Mouse (Mus musculus) cerebellum, adult 11-12 months (tissue): ENCODE results near the gene Fgfr2.

Source experiments
- DNase-seq: peaks from one replicate; pipeline ENCODE4 v3.0.0; 2022

The Fgfr2 gene

DNA sequence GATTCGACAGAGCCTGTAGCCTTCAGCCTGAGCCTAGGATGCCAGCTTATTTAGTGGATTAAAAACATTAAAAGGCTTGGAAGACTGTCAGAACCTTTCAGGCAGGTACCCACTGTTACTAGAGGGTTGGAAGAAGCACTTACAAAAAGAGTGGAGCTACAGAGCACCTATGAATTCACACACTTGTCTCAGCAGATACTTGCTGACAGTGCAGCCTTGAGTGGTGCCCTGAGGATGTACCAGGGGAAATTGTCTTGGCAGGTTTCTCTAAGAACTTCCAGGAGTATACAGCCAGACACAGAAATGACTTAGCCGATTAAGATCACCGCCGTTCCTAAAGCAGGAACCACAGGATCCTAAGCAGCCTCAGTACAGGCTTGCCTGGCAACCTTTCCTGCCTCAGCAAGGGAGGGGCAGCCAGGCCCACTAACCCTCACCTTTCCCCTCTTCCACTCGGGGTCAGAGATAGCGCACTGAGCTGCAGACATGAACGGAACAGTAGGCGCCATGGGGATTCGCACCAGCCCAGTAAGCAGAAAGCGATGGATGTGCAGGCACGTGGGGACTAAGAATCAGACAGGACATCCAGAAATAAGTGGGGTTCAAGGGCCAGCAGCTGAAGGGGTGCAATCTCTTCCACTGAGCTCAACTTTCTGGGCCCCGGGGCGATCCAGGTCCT lies 39.1 kb downstream of the Fgfr2 start:
- DNase-seq = no peak

DNA sequence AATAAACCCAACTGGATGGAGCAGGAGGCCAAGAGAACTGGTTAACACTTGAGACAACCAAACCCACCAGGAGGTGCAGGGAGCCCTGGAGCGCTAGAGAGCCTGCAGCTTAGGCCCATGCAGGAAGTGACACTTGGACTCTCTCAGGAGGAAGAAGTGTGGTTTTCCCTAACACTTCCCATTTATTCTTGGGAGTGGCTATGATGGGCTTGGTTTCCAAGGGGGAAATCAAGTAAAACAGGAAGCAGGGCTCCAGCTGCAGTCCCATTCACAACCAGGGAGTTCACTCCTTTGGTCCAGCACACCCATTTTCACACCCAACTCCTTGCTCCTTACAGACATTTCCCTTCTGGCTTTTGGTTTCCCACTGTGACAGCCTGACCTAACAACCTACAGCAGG lies 44.2 kb downstream of the Fgfr2 start:
- DNase-seq = no peak

DNA sequence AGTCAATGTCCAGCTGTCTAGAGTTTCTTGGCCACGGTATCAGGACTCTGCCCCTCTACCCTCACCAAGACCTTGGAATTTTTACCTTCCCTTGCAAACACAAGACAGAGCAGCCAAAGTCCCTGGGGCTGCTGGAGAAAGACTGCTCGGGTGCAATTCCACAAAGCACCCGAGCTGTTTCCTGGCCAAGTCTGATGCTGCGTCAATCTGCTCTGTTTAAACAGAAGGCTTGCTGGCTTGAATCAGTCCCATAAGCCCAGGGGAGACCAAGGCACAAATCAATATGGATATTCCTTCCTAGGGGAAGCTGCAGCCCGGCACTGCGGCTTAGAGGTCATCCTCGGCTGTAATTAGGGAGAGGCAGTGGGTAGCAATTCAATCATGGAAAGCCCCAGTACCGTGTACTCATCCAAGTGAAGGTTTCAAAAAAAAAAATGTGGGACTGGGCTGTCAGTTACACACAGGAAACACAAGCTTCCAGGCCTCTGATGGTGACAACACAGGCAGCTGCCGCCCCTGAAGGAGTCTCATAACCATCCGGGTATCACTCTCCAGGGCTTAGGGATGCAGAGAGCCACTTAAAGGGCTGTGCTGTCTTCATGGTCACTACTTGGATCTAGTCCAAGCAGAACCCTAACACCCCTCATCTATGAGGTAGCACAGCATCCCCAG lies 48.6 kb downstream of the Fgfr2 start:
- no peak for DNase-seq

DNA sequence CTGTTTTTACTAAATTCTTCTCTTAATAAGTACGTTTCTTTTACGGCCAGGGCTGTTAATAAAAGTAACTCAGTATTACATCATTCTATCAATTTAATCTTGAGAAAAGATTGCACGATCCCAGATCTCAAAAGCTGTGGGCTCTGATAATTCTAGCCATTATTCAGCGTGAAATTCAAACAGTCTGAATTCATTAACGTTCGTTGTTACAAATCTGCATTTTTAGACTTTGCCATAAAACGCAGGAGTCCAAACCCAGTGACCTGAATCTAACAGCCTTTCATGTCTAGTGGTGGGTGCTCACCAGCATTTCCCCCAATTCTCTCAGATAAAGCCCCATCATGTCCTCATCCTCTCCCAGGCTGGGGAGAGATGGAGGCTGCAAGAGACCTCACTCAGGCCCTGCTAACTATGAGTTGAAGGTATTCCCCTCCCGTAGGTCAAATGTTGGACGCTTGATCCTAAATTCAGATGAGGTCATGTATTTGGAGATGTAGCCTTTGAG lies 50.0 kb downstream of the Fgfr2 start:
- DNase-seq = no peak

DNA sequence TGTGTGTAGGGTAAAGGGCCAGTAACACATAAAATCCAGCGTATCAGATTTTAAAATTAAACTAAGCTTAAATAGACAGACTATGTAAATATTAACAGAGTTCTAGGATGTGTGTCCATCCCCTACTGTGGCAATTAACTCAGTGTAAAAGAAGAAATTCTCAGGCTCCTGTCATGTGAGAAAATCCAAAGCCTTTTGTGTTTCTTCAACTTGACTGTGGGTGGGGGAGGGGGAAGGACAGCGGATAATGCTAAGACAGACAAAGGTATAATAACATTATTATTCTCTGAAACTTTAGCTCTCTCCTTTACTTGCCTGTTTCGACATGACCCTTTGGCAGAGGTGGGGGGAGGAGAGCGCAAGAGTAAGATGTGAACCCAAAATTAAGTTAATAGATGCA lies 50.6 kb downstream of the Fgfr2 start:
- no peak for DNase-seq

DNA sequence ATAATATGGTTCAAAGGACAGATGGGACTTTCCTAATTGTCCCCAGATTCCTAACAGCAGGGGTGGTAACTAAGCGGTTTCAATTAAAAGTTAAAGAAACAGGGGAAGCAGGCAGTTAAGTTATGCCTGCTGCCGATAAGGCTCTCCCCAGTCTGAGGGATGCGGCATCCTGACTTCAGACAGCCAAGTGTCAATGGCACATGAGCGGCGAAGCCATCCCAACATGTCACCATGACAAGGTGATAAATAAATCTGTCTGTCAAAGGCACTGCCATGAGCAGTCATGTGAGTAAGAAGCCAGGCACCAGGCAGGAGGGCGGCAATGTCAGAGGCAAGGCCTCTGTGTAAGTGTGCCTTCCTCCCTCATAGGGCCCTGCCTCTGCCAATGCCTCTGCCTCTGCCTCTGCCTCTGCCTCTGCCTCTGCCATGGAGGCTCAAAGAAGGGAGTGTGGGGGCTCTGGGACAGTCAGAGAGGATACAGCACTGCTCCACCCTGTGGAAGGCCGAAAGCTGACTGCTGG lies 55.8 kb downstream of the Fgfr2 start:
- DNase-seq = no peak

DNA sequence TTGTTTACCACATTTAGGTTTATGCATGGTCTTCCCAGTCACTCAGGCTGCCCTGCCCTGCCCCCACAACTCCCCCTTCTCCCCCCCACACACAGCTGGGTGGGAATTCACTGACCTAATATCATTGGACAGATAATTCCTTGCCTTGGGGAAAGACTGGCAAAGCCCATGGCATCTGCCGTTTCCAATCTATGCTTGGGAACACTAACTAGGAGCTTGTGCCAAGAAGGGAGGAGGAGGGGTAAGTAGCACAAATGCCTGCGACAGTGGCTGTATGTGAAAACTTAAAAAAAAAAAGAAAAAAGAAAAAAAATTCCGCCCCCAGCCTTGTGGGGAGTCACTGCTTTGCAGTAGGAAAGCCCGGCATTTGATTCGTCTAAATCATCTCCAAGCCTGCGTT lies 56.4 kb downstream of the Fgfr2 start:
- peak; percentile 72 for DNase-seq

DNA sequence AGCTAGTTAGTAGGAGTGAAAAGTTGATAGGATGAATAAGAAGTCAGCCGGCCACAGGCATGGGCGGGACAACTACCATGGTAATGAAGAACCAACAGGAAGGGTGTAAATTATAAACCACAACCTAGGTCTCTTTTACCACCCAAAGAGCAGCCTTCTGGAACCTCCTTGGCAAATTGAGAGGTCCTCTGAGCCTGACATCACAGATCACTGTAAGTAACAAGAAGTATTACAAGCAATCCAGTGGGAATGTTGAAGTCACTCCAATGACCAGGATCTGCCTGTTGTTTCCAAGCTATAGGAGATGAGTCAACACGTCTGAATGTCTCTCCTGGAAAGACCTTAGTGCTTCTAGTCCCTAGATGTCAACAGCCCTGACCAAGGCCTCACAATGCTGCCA lies 61.1 kb downstream of the Fgfr2 start:
- no peak for DNase-seq

DNA sequence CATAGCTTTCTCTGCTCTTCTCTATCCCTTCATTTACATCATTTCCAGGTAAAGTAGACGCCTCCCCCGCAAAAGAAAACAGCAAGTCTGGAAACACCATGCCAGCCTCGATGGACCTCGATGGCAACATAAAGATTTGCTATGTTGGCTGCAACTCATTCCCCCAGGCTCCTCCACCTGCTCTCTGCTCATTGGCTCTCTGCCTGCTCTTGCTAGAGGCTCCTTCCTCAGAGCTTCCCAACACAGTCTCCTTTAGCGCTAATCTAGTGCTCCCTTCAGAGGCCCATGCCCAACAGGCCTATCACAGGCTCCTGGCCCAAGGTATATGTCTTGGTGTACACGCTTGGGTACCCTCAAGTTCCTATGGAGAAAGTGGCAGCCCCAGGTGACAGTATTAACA lies 63.0 kb downstream of the Fgfr2 start:
- no peak for DNase-seq

DNA sequence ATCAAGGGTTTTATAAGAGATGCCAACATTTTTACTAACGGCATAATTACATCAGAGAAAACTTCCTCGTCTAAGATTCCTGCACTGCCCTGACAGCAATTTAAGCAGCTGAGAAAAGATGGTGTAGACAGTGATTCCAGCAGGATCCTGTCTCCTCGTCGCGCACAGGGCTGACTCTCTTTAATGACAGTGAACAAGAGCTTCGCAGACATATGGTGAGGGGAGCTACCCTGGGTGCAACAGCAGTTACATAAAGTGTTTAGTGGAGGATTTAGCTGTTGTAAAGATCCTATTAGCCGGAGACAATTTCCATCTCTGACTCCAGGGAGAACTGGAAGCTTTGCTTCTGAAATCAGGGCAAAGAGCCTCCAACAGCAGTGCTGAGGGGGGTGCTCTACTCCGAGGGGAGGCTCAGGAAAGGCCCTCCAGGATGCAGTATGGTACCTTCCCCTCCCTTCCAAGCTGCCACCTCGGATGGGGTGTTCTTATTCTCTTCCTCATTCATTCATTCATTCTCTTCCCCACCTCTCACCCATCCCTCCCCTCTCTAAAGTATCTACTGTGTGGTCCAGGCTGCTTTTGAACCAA lies 63.5 kb downstream of the Fgfr2 start:
- no peak for DNase-seq

DNA sequence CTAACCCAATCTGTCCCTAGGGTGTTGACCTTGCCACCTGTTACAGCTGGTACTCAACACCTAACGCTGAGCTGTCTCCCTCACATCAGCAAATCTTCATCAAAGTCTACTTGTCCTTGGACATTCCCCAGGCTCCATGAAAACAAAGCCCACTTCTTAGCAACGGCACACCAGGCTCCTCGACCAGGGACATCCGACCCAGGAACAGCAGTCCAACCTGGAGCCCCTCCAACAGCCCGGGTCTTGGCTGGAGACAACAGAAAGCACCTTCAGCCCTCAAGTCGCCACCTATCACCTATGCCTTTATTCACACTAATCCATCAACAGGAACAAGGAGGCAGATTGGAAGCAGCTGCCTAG lies 64.0 kb downstream of the Fgfr2 start:
- no peak for DNase-seq

DNA sequence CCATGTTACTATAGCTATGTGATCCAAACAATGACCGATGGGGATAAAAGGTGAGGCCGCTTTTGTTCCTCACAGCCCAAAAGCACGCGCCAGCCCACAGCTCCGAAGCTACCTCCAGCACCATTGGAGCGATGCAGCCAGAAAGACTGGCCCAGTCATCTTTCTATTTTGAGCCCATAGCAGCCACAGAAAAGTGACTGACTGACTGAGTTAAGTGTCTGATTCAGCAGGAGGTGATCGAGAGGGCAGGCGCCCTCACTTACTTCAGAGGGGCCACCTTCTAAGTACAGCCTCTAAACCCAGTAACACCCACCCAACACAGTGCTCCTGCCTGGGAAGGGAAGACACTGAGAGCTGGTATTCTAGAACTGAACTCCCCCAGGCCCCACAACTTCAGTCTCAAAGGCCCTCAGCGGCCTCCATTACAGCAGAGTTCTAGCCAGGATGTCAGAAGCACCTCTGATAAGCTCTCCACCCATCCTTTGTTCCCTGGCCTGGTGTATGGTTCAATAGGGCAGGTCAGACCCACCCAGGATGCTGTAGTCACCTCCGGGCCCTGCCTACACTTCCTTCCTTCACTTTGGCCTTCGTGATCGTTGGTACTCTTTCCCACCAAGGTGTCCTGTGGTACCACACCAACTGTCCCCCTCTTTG lies 64.5 kb downstream of the Fgfr2 start:
- DNase-seq = no peak

DNA sequence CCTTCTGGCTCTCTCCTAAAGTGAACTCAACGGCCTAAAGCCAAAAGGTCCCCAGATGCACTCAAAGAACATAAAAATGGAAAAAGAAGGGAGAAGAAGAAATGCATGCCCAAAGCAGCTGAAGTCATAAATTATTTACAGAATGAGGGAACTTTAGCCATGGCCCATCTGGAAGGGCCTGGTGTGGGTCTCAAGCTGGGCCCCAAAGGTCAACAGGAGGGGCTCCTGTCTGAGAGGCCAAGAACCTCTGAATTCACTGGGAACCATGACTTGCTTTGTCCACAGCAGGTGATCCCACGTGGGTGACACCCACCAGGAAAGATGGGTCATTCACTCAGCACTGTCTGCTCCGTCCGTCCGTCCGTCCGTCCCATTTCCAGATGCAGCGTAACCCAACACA lies 66.2 kb downstream of the Fgfr2 start:
- no peak for DNase-seq

DNA sequence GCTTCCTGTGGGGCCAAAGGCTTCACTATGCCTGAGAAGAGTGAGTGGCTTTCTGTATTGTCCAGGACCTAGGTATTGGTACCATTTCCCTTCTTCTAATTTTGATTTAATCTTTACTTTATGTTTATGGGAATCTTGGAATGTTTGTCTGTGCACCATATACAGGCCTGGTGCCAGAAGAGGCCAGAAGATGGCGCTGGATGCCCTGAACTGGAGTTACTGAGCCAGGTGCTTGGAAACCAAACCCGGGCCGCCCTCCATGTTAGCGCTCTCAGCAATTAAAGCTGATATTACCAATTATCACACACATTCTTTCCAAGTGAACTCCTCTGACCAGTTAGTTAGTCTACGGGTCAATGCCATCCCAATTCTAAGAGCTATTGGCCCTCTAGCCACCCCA lies 68.7 kb downstream of the Fgfr2 start:
- DNase-seq = no peak

DNA sequence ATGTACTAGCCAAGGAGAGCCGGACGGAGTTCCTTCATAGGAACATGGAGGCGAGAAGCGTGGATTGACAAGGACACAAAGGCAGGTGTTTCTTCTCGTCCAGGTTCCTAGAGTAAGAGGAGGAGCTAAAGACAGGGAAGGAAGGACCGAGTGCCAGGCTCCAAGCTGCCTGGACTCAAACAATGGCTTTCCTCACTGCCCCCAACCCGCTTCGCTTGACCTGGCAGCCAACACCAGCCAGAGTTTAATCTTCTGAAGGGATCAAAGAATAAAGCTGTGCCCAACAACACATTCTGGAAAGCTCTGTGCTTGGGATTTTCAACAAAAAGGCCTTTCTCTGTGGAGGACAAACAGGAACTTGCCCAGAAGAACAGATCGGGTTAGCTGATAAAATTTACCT lies 69.4 kb downstream of the Fgfr2 start:
- DNase-seq = no peak

DNA sequence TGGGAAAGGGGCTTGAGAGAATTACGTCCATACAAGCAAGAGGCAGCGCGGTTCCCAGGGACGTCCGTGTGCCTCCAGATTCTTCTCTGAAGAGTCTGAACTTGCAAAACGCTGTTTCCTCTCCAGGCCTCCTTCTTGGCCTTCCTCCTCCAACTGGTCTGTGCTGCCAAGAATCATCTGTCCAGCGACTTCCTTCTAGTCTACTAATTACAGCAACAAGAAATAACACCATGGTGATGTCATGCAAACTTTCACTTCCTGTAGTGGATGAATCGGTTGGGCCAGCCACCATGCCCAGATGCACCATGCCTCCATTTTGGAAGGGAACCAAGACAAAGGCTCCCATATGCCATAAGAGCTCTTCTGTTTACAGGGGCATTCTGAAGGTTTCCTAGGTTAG lies 70.3 kb downstream of the Fgfr2 start:
- DNase-seq = no peak

DNA sequence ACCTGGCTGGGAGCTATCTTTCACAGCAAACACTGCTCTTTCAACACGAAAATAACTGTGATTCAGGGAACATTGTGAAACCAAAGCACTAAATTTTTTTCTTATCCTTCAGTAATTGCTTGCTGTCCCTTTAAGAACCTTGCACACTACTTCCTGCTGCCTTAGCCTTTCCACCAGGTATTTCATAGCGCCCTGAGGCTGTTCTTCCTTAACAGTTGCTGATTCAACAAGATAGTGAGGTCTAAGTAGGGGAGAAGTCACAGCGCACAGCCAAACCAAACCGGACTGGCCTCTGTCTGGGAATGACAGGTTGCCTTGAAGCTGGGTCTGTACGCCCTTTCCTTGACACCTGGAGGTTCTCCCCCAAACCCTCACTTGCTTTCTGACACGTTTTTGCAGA lies 72.5 kb downstream of the Fgfr2 start:
- DNase-seq = no peak

DNA sequence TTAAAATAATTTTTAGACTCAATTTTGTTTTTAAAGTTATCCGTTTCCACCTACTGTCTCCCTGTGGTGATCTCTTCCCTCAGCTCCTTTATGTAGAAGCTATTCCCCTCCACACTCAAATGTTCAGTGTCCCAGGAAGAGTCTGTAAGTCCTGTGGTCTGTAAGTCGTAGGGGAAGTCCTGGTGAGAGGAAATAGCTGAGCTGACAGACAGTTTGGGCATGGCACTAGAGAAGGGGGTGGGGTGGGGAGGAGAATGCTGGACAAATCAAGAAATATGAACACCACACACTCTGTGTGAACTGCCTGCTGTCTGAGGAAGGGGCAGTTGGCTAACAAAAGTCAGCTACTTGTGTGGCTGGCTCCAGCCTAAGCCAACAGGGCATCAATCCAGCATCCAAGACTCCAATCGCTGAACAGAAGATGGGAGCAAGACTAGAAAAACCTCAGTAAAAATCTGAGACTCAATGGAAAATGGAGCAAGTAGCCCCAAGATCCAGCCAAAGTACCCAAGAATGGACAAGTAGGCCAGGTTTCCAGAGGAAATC lies 75.0 kb downstream of the Fgfr2 start:
- DNase-seq = no peak

DNA sequence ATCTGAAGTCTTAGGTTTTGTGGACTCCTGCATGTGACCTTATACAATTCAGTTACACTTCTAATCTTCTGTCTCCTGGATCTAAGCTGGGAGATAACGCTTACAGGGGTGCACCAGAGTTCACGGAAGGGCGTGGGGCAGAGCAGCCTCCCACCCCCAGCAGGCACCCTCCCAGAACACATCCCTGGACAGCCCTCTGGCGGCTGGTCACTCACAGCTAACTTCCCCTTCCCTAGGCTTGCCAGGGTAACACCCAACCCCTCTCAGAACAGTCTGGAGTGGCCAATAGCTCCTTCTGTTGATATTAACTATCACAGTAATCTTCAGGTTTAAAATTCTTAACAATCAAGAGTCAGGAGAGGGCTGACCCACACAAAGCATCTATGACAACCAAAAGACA lies 75.9 kb downstream of the Fgfr2 start:
- DNase-seq = no peak

DNA sequence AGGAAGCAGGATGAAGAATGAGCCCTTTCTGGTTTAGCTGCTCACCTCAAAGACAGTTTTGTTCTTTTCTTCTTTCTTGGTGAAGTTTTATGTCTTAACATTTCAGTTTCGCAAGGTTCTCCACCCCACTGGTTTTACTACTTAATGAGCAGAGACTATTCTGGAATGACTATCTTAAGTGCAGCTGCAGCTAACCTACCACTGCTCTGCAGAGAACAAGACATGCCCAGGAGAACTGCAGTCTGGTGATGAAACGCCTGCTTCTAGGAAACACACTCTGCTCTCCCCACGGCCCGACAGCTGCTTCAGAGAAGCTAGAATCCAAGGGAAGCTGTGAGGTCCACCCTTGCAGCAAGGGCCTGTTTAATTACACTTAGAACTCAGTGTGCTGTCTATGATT lies 78.4 kb downstream of the Fgfr2 start:
- no peak for DNase-seq

DNA sequence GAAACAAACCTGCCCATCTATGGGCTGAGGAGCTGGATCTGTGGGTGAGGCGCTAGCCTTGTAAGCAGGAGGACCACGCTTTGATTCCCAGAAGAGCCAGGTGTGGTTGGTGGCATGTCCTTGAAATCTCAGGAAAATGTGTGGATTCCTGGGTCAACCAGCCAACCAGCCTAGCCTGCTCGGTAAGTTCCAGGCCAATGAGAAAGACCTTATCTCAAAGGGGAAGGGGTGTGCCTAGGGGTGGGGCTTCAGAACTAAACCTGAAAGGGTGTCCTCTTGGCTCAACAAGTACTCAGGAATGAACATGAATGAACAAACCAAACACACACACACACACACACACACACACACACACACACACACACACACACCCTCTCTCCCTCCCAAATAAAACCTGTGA lies 81.4 kb downstream of the Fgfr2 start:
- no peak for DNase-seq

DNA sequence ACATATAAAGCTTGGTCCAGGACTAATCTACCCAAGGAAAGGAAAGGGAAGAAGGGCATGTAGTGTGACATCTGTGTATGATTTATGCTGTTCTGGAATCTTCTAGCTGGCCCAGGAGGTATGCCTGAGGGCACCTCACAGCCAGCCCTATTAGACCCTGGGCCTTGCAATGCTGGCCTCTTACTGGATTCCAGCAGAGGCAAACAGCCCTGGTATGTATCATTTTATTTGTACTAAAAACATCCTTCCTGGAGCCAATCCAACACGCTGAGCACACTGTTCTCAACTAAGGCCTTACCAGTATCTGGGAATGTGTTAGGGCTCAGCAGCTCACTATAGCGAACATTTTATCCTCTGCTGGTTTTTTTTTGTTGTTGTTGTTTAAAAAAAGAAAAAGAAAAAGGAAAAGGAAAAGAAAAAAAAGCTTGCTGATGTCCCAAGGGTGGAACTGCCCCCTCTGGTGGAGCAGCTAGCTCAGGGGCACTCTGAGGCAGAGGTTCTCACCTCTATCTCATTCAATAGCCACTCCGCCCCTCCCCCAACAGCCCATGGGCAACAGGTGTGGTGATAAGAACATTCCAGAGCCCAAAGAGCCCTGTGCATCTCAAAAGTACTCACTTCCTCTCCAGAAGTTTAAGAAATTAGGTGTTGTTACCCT lies 82.3 kb downstream of the Fgfr2 start:
- no peak for DNase-seq
